Mouse (Mus musculus) c-Kit-positive CD71-negative TER-119-negative erythroid progenitor cells, embryonic 14.5 days (primary cell): ENCODE data around the gene Gon4l.

Experiments used
- DNase-seq: peaks from one replicate; pipeline ENCODE4 v3.0.0-alpha.2; 2013; ENCODE audit warnings: low read depth

The Gon4l gene

DNA sequence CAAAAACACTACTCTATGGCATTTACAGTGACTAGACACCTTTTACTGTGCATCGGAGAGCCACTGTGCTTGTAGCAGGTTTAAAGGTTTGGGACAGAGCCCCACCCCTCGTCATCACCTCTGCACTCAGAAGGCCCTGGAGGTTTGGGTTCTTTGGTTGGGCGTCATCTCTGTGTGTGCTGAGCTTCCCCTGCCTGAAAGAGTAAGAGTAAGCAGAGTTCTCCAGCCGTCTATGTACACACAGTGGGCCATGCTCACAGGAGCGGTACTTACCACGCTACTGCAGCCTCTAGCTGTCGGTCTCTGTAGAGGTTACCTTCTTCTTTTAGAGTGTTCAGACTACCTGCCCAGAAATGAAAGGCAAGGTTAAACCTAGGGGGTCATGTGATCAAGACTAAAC lies 77.6 kb downstream of the Gon4l start:
- no peak for DNase-seq

DNA sequence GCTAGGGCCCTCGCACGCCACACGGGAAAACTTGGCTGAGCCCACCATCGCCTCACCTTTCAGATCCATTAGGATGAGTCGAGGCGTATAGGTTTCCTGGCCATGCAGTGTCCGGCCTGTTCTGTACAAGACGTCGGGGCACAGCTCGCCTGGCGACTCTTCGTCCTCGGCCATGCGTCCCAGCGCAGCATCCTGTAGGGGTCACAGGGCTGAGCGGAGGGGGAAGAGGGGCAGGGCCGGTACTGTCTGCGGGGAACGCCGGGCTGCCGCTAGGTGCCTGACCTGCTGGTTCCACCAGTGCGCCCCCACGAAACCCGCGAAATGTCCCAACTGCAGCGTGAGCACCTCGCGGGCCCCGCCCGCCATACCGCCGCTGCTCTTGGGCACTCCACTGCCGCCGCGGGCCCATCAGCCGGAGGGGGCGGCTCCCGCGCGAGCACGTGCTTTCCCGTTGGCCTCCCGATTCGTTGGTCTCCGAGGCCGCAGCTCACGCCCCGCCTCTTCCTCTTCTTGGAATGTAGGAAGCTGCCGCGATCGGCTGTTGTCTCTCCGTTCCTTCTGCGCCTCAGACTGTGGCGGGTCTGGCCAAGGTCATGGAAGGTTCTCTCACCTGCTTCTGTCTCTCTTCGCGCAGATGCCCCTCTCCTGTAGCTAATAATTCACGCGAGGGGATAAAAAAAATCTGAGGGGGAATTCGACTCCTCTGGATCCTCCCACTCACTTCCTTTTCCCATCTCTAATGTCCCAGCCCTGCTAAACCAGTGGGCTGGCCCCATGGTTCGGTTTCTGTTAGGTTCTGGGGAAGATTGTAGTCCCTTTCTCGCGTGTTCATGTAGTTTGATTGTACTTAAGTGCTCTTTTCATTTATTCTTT lies 78.7 kb downstream of the Gon4l start, which contains the start of gene Msto1:
TSS of gene Msto1 (minus strand) at position 489 of the 873 bp plus-strand sequence.
- peak; percentile 90 for DNase-seq

DNA sequence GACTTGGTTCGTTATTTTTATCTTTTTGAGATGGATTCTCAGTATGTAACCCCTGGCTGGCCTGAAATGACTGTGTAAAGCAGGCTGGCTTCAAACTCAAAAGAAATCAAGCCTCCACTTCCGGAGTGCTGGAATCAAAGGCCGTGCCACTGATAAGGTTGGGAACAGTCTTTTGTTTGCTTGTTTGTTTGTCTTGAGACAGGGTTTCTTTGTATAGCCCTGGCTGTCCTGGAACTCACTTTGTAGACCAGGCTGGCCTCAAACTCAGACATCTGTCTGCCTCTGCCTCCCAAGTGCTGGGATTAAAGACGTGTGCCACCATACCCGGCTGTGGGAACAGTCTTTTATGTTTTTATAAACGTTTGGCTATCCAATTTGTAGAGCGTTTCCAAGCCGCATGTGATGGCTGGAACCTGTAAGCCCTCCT lies 79.4 kb downstream of the Gon4l start:
- no peak for DNase-seq

DNA sequence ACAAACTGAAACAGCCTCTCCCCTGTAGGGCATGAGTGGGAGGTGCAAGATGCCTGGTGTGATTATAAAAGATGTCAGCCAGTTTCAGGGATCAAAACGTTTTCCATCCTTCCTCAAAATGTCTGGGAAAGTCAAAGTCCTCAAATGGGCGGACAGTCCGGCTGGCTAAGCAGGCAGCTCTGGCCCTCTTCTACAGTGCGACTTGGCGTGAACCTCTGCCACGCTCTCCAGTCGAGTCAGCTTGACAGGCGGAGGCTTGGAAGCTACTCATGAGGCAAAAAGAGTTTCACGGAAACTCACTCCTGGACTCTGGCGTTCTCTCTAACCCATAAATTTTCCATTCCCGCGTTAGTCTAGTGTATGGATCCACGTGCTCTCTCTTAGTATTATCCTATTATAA lies 84.0 kb downstream of the Gon4l start:
- DNase-seq, result no peak

DNA sequence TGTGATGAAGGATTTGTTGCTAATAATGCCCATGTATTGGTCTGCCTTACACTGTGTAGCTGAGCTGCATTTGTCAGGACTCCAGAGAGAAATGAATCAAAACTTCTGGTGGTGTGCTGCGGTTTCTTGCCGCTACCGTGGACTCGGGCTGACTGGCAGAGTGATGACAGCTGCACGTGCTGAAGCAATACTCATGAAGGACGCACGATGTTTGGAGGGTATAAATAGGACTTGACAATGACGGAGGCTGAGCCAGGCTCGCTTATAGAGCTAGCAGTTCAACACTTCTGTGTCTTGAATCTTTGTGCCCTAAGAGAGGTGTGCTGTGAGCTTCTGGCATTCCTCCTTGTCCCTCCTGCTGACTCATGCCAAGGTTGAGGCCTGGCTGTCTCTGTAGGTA lies 86.4 kb downstream of the Gon4l start:
- no peak for DNase-seq

DNA sequence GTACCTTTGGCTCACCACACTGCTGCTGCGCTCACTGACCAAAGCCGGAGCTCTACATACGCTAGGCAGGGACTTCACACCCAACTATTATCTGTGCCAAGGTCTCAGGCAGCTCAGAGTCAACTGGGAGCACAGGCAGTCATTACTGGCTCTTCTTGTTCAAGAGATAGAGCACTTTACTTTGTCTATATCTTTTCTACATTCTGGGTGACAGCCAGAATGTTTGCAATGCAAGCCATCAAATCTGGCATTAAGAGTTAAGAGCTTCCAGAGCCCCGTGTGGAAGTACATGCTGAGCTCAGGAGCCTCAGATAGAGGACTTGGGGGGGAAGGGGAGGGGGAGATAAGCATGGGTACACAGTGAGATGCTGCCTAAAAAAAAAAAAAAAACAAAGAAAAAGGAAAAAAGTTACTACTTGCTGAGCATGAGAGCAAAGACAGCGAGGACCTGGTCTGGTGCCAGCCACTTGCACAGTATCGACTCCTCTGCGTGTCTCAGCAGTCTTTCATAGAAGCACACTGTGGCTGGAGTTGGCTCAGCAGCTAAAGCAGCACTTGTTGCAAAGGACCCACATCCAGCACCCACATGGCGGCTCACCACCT lies 89.1 kb downstream of the Gon4l start:
- no peak for DNase-seq

DNA sequence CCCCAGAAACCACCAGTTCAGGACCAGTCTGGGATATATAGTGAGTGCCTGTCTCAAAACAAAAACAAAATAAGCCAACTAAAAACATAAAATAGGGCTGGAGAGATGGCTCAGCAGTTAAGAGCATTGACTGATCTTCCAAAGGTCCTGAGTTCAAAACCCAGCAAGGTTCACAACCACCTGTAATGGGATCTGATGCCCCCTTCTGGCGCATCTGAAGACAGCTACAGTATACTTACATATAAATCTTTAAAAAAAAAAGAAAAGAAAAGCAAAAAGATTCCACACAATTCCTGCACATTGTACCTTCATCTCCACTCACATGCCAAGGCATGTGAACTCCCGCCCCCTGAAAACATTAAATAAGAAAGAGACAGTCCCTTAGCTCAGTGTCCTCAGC lies 90.6 kb downstream of the Gon4l start:
- DNase-seq, result no peak

DNA sequence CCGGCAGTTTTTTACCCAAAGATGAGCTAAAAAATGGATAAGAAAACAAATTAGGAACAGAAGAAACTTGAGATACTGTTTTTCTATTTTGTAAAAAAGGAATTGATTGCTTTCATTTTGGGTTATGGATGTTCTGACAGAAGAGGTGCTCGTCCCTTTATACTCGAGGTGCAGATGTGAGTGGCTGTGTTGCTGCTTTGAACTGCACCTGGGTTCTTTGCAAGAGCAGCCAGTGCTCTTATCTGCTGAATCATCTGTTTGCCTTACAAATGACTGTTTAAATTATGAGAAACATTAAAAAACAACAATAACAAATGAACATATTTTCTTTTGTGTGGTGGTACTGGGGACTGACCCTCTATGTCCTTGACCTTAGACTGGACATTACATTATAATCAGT lies 94.5 kb downstream of the Gon4l start:
- DNase-seq, result no peak

DNA sequence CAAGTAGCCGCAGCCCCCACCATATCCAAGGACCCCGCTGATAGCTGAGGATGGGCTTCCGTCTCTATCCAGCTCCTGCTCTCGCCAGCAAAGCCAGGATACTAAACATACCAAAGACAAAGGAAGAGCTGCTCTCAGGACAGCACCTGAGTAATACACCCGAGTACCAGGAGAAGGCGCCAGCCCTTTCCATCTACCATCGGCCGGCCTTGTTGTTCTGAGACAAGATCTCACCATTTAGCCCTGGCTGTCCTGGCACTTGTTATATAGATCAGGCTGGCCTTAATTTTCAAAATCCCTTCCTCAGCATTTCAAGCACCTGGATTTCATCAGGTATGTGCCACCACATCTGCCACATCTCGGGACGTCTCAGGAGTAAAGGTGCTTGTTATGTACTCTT lies 104.0 kb downstream of the Gon4l start:
- DNase-seq, result no peak

DNA sequence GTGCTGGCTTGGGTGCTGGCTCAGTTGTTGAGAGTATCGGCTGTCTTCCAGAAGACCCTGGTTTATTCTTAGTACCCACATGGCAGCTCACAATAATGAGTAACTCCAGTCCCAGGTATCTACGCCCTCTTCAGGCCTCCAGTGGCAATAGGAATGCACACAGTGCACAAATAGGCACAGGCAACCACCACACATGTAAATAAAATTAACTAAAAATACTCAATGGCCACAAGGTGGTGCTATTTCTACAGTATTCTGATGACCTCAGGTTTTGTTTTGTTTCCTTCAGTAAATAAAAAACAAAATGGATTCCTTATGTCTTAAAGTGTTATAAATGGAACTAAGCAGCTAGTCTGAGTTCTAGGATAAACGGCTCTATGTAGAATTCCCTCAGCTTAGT lies 104.7 kb downstream of the Gon4l start:
- DNase-seq, result peak; percentile 44

DNA sequence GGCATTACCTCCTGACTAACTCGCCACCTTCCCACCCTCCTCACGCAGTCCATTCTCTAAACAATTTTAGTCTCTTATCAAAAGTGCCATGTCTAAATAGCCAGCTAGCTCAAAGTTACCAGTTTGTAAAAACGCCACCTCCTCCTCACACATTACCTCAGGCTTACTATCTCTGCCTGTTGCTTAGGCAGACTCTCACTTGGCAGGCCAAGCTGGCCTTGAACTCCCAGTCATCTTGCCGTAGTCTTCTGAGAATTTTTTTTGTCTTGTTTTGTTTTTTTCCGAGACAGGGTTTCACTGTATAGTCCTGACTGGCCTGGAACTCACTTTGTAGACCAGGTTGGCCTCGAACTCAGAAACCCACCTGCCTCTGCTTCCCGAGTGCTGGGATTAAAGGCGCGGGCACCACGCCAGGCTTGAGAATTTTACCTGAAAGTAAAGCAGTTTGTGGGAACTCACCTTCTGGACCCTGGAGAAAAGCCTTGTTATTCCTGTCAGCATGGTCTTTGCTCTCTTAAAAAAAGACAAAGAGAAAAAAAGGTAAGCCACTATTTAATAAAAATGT lies 107.4 kb downstream of the Gon4l start:
- DNase-seq, result no peak

DNA sequence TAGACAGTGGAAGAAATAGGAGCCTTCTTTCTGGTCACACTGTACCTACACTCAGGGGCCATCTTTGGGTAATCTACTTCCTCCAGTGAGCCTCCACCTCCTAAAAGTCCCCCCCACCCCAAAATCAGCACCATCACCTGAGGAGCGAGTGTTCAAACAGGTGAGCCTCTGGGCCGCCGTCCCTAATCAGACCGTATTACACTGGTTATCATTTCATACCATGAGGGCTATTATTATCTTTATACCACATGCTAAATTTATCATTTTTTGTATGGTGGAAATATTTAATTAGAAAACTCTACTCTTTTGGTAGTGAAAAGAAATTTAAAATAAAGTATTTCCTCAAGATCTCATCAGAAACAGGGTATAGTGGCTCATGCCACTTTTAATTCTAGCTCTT lies 109.1 kb downstream of the Gon4l start:
- DNase-seq, result no peak

DNA sequence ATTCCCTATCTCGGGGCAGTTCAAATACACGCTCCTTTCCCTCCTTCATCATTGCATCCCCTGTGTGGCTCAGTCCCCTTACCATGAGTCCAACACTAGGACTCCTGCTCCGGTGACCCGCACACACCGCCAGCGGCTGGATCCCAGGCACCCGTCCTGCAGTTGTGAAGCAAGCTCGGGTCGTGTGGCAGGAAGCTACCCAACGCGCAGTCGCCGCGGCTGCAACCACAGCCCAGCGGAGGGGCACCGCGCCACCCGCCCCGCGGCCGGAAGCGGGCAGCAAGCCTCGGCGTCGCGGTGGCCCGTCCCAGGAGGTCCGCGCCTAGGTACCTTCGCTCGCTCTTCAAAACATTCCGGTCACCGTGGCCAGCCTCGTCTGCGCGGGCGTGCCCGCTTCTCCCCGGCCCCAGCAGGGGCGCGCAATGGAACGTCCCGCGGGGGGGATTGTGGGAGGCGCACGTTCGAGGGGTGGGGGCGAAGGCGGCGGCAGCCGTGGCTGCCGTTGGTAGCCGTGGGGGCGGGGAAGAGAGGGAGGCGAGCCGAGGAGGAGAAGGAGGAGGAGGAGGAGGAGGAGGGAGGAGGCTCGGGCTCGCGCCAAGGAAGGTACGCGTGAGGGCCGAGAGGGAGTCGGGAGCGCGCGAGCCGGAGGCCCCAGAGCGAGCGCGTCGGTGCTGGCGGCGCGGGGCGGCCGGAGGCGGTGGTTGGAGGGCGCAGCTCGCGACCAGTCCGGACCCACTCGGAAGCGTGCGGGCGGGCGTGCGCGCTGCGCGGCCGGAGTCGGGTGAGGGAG lies 115.0 kb downstream of the Gon4l start:
- peak; percentile 62 for DNase-seq

DNA sequence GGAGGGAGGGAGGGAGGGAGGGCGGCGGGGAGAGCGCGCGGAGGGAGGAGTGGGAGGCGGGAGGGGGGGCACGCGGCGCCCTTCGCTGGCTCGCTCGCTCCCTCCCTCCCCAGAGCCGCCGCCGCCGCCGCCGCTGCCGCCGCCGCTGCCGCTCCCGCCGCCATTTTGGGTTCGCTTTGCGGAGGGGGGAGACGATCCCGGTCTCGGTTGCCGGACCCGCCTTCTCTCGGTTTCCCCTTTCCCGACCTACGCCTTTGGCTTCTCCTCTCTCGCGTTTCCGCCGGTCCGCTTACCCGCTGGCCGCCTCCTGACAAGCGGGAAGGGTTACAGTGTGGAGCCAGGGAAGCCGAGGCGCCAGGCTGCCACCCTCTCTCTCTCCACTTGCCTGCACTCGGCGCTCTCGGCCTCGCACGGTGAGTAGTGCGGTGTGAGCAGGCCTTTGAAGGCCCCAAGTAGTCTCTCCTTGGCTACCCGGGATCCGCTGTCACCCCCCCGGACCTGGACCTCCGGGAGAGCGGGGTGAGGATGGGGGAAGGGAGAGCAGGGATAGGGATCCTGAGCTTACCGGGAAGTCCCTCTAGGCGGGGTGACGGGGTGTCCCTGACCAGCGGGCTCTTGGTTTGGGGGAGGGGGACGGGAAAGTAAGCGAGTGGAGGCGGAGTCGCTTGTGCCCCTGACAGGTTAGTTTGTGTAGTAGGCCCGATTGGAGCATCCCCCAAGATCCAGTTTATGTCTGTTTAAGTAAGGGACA lies 115.7 kb downstream of the Gon4l start, which contains the start of the genes Ash1l and Dap3:
TSS of gene Ash1l (plus strand) at position 47 of the 751 bp plus-strand sequence.
TSS of gene Dap3 (minus strand) at position 606 of the 751 bp plus-strand sequence.
- peak; percentile 67 for DNase-seq

DNA sequence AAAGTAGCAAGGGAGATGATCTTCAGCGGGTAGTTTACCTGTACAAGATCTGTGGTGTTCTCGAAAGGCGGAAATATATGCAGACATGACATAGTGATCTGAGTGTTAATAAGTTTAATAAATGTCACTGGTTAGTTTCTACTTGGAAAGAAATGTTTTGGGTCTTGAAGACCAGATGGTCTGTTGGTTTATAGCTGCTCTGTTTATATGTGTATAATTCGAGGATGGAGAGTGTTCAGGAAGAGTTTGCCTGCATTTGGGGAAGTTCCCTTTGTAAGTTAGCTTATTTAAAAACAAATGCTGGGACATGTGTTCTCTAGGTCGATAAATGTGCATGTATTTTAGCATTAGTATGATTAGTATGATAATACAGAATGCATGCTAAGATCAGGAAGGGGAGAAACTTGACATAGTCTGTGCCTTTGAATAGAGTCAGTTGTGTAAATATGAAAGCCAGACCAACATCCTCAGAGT lies 116.3 kb downstream of the Gon4l start:
- no peak for DNase-seq

DNA sequence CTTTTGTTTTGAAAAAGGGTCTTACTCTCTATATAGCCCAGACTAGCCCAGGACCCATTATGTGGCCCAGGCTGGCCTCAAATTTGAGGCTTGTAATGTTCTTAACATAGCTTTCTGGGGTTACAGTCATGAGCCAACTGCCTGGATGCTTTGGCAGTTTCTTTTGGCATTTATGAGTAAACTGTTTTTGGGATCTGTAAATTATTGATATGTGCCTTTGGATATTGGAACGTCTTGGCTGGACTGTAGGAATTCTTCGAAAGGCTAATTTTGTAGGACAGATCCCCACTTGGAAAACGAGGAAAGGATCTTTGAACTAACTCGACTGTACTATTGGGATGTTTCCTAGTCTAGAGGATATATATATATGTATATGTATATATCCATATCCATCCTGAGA lies 118.2 kb downstream of the Gon4l start:
- no peak for DNase-seq

DNA sequence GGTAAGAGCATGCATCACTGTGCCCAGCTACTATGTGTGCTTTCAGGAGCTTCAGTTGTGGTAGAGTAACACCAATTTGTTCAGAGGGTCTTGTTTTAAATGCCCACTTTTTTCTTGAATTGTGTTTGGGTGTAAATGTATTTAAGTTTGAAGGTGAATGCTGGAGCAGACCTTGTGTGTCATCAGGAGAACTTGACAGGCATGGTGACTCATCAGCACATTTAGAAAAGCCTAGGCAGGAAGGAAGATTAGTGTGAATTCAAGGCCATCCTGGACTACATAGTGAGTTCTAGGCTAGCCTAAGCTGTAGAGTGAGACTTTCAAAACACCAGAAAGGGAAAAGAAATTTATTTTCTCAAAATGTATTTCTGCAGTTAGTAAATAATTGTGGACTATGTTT lies 118.7 kb downstream of the Gon4l start:
- no peak for DNase-seq
